Mouse (Mus musculus) ES-E14 (cell line): Measurements from ENCODE around the gene Zfp385b. TPM values are rescaled to one million over a fixed set of nuclear protein-coding genes. Genes with fewer than 3 reads are reported as not detected.

Experiments
- DNase-seq: peaks from one replicate; pipeline ENCODE4 v3.0.0-alpha.2; 2013; ENCODE audit warnings: low read depth, low spot score
- H3K27ac ChIP-seq: 2 replicates; pipeline ENCODE4 v1.5.1; 2012; ENCODE audit warnings: low read depth, mild to moderate bottlenecking, low read length, moderate library complexity, mixed read lengths; ENCODE audit not compliant: poor library complexity, insufficient read depth, severe bottlenecking
- H3K36me3 ChIP-seq: 2 replicates; pipeline ENCODE4 v1.6.1; 2012; ENCODE audit warnings: mild to moderate bottlenecking, low read length, moderate library complexity, mixed read lengths; ENCODE audit not compliant: control insufficient read depth, poor library complexity, insufficient read depth, severe bottlenecking
- H3K4me1 ChIP-seq, 2 experiments: fragments of 150-350 bp in 1 of 2; sonication (generic) in 1 of 2; 2 replicates each; pipeline ENCODE4 v1.6.1; 2012; ENCODE audit warnings: low read length in 2 of 2, mild to moderate bottlenecking in 1 of 2, mixed read lengths in 1 of 2; ENCODE audit not compliant: control insufficient read depth in 2 of 2, insufficient read depth in 2 of 2, poor library complexity in 1 of 2
- H3K4me3 ChIP-seq, 2 experiments: fragments of 150-350 bp in 1 of 2; sonication (generic) in 1 of 2; 2 replicates each; pipeline ENCODE4 v1.5.1; 2012; ENCODE audit warnings: low read length in 2 of 2, low read depth in 1 of 2, mild to moderate bottlenecking in 1 of 2, mixed read lengths in 1 of 2; ENCODE audit not compliant: insufficient read depth in 1 of 2, poor library complexity in 1 of 2, severe bottlenecking in 1 of 2
- H3K9ac ChIP-seq: 2 replicates; pipeline ENCODE4 v1.6.1; 2012; ENCODE audit warnings: low read depth, mild to moderate bottlenecking, low read length, mixed read lengths; ENCODE audit not compliant: poor library complexity, insufficient read depth, severe bottlenecking
- H3K9me3 ChIP-seq: fragments of 150-350 bp; sonication (generic); 2 replicates; pipeline ENCODE4 v1.6.1; 2012; ENCODE audit warnings: low read depth, mild to moderate bottlenecking, low read length; ENCODE audit not compliant: control insufficient read depth, insufficient read depth
- CHD2 ChIP-seq: IDR thresholded peaks from 2 replicates; pipeline ENCODE4 v1.6.1; 2014; ENCODE audit warnings: mild to moderate bottlenecking, low read depth, low read length, inconsistent platforms
- HCFC1 ChIP-seq: IDR thresholded peaks from 2 replicates; pipeline ENCODE4 v1.6.1; 2012; ENCODE audit warnings: low read length, inconsistent platforms, borderline replicate concordance; ENCODE audit not compliant: insufficient read depth
- MAFK ChIP-seq: IDR thresholded peaks from 2 replicates; pipeline ENCODE4 v1.6.1; 2014; ENCODE audit warnings: mild to moderate bottlenecking, low read depth, low read length, inconsistent platforms; ENCODE audit not compliant: insufficient read depth
- ZC3H11A ChIP-seq: IDR thresholded peaks from 2 replicates; pipeline ENCODE4 v1.6.1; 2012; ENCODE audit warnings: low read depth, mild to moderate bottlenecking, inconsistent platforms, low read length, borderline replicate concordance
- ZNF384 ChIP-seq: IDR thresholded peaks from 2 replicates; pipeline ENCODE4 v1.6.1; 2012; ENCODE audit warnings: low read depth, low read length, inconsistent platforms
- in situ Hi-C, 2 experiments: fragments of 600-800 bp; cut with MboI; formaldehyde crosslinking; loops; one replicate each; pipeline ENCODE4 v1.15.1; 2025; ENCODE audit warnings: low sequenced_read_pairs in 2 of 2, inconsistent platforms in 1 of 2; ENCODE audit not compliant: unreplicated experiment in 2 of 2
- total RNA-seq: library from RNA; depleted of rRNA; stranded (reverse); fragments of 300-350 nt; gene quantifications from 2 replicates; pipeline ENCODE4 v1.2.3, GENCODE M21; 2012

Gene Zfp385b
- total RNA-seq, 1 experiment: 0.09 TPM

DNA sequence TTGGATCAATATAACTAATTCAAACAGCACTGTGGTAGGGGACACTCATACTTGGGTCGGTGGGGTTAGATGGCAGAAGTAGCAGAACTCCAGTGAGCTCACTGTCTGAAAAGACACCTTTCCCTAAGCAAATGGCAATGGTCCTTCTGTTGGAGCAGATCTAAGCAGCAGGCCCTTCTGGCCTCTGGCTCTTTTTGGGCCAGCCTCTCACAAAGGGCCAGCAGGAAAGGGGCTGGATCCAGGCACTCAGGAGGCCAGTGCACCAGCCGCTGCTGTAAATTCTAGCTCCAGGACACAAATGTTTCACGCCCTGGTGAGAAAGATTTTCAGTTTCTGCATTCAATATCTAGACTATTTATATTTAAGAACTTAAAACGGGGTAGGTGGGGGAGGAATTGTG, 305.0 kb downstream of the Zfp385b start:
- no peak for TF ChIP-seq ZC3H11A
- peaks cover 1 to 2% of the 10 kb centered on the region in 2 experiments; a peak in 1 of 4 replicates for H3K4me1 ChIP-seq
- H3K9ac ChIP-seq: no peak overlapping the region
- in situ Hi-C loops: no loop called here
- no peaks in the 10 kb centered on the region for H3K9me3 ChIP-seq
- no peak for DNase-seq
- no peak overlapping the region for H3K27ac ChIP-seq
- no peaks in the 10 kb centered on the region for H3K36me3 ChIP-seq
- H3K4me3 ChIP-seq: no peak overlapping the region

DNA sequence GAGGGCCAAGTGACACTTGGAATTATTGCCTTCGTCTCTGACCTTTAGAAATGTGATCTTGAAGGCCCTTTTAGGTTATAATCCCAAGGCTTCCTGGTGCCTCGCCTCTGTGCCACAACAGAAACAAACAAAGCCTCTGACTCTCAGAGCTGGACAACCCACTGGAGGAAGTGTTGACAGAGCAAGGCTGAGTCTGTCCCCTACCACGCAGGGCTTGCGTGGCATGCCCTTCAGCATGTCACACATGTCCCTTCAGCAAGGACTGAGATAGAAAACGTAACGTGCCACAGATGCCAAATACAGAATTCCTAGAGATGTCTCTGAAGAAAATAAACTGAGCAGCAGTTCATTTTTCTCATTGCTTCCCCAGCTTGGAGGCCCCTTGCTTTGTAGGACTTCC, 310.7 kb downstream of the Zfp385b start:
- Histone ChIP-seq H3K4me3 (no peak overlapping the region), H3K9me3 (no peaks in the 10 kb centered on the region), H3K9ac (no peak overlapping the region), H3K27ac (no peak overlapping the region), H3K4me1 (peaks cover 0 to 3% of the 10 kb centered on the region in 2 experiments; a peak in 1 of 4 replicates), H3K36me3 (no peaks in the 10 kb centered on the region)
- TF ChIP-seq ZC3H11A (no peak), MAFK (no peak), CHD2 (no peak), HCFC1 (no peak), ZNF384 (no peak)
- in situ Hi-C loops: no loop called here
- DNase-seq: no peak

DNA sequence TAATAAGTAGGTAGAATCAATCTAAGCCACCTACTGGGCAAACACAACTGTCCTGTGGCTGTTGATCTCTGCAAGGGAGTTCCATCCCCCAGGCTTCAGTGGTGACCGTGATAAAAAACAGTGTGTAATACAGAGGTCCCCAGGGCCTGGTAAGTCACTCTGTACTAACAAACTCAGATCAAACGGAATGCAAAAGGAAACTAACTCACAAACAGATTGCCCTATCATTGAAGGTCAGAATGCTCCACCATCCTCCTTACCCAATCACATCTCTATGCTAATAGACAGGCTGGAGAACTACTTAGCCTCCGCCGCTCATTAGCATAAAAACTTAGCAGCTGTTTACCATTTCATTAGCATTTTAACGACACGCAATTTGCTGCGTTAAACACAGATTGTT, 313.1 kb downstream of the Zfp385b start:
- peak; percentile 44 for DNase-seq
- no peak overlapping the region for H3K4me3 ChIP-seq
- no peaks in the 10 kb centered on the region for H3K36me3 ChIP-seq
- in situ Hi-C loops: no loop called here
- H3K4me1 ChIP-seq: peaks cover 0 to 3% of the 10 kb centered on the region in 2 experiments; a peak in 1 of 4 replicates
- no peak overlapping the region for H3K27ac ChIP-seq
- TF ChIP-seq HCFC1: no peak
- TF ChIP-seq MAFK: no peak
- no peak for TF ChIP-seq CHD2
- TF ChIP-seq ZC3H11A: no peak
- TF ChIP-seq ZNF384: no peak
- no peak overlapping the region for H3K9ac ChIP-seq
- no peaks in the 10 kb centered on the region for H3K9me3 ChIP-seq

DNA sequence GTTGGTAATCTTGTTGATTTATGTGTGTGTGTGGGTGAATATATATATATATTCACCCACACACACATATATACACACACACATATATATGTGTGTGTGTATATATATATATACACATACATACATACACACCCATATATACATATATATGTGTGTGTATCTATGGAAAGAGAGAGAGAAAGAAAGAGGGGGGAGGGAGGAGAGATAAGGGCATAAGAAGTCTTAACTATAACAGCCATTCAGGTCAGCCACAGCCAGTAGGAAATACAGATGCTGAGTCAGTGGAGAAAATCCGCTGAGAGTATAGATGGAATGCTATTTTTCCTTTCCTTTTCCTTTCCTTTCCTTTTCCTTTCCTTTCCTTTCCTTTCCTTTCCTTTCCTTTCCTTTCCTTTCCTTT, 313.8 kb downstream of the Zfp385b start:
- TF ChIP-seq ZNF384 (no peak), CHD2 (no peak), MAFK (no peak), ZC3H11A (no peak), HCFC1 (no peak)
- DNase-seq: no peak
- Histone ChIP-seq H3K36me3 (no peaks in the 10 kb centered on the region), H3K9ac (no peak overlapping the region), H3K9me3 (no peaks in the 10 kb centered on the region), H3K4me1 (peaks cover 0 to 3% of the 10 kb centered on the region in 2 experiments; a peak in 1 of 4 replicates), H3K27ac (no peak overlapping the region), H3K4me3 (no peak overlapping the region)
- in situ Hi-C loops: no loop called here

DNA sequence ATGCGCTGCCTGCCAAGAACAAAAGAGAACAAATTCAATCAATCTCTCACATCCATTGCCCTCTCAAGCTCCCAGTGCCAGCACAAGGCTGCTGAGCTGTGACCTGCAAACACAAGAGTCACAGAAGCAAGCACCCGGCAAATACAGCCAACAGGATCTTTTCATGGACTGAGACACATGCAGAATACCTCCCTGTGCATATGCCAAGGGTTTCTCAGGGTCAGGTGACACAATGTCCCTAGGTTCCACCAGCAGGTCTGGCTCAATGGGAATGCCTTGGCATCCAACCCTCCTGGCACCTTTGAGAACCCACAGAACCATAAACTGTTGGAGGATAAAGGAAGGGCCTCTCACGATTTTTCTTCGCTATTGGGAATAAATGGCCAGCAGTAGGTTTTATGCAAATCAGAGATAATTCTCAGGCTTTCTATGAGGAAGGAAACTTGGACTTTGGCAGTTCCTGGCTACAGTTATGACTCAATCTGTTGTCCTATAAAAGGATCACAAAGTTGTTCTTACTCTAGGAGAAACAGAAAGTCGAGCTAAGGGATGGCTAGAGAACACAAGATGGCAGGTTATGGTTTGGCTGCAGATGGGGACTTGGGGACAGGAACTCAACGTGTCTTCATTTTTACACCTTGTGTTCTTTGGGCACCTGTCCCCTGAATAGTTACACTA, 315.6 kb downstream of the Zfp385b start:
- Histone ChIP-seq H3K9me3 (no peaks in the 10 kb centered on the region), H3K27ac (no peak overlapping the region), H3K36me3 (no peaks in the 10 kb centered on the region), H3K4me3 (no peak overlapping the region), H3K9ac (no peak overlapping the region), H3K4me1 (peaks cover 0 to 3% of the 10 kb centered on the region in 2 experiments; a peak in 1 of 4 replicates)
- TF ChIP-seq CHD2 (no peak), ZC3H11A (no peak), MAFK (no peak), ZNF384 (no peak), HCFC1 (no peak)
- no peak for DNase-seq
- in situ Hi-C loops: no loop called here
